In the genomic region with DNA sequence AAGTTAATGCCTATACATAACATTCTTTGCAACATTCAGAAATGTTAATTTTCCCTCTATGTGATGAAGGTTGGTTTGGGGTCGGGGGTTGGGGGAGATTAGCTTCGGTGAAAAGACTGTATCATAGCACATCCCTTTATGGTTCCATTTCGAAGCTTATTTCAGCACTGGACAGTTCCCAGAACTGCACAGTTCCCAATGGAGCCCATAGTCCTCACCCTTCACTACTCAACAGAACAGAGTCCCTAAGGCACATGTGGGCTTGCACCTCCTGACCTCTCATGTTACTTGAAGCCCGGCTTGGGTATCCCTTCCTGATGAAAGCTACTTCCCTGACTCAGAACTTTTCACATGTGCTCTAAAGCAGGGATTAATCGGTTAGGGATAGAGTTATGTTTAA, we compare ENCODE assay signal across 12 mouse cellular contexts.
DNase-seq lines count a peak whose midpoint lies in the region; ATAC-seq and TF ChIP-seq lines count a peak whose summit lies in the region.
"Had no signal": no experiment of that assay in that cellular context is flagged by ENCODE, and none has a peak within 500 bp of the region (broad histone marks: within the 10 kb centered on the region; RNA-seq: fewer than 3 reads in every experiment).

No protein-coding gene starts in this region.

- no peaks in the 10 kb centered on the region for H3K27me3 ChIP-seq in limb, embryonic 14.5 days (ENCODE audit: control insufficient read depth, insufficient read depth, low read length)
- H3K27me3 ChIP-seq: forebrain, embryonic 13.5 days; liver, embryonic 15.5 days had no signal

- H3K9ac ChIP-seq in limb, embryonic 14.5 days (ENCODE audit: low read depth, low read length, severe bottlenecking), result no peak overlapping the region
- H3K9ac ChIP-seq: forebrain, embryonic 13.5 days; liver, embryonic 15.5 days had no signal

- H3K4me1 ChIP-seq in limb, embryonic 14.5 days (ENCODE audit: control insufficient read depth, insufficient read depth, low read length), result no peaks in the 10 kb centered on the region
- H3K4me1 ChIP-seq: forebrain, embryonic 13.5 days; liver, embryonic 15.5 days had no signal

- no peak overlapping the region for H3K27ac ChIP-seq in limb, embryonic 14.5 days (replicated peaks; ENCODE audit: low read depth, low read length)
- H3K27ac ChIP-seq: forebrain, embryonic 13.5 days; liver, embryonic 15.5 days had no signal

- no peaks in the 10 kb centered on the region for H3K9me3 ChIP-seq in limb, embryonic 14.5 days (ENCODE audit: control insufficient read depth, low read length)
- H3K9me3 ChIP-seq: forebrain, embryonic 13.5 days; liver, embryonic 15.5 days had no signal

- peak; percentile 8 for DNase-seq in heart, postnatal 4 days
- no peak for DNase-seq in heart, postnatal 25 days (ENCODE audit: low spot score)
- DNase-seq in lung, postnatal 10 days, result peak; percentile 7
- DNase-seq in lung, adult 18-20 months, result no peak
- DNase-seq in ZHBTc4 (ENCODE audit: low read depth, low spot score), result peak; percentile 15
- peak; percentile 62 for DNase-seq in limb, embryonic 14.5 days (ENCODE audit: low spot score)
- DNase-seq in left cerebral cortex, postnatal 25 days (ENCODE audit: low spot score in 2 of 2), result no peak
- DNase-seq: gastrocnemius, postnatal 36 days; spleen, adult 18-20 months had no signal

- no peak for TF ChIP-seq POLR2A in limb, embryonic 14.5 days (IDR thresholded peaks at IDR 0.05; ENCODE audit: borderline replicate concordance, extremely low read depth, insufficient read depth, insufficient read length)

- H3K4me2 ChIP-seq in limb, embryonic 14.5 days (replicated peaks; ENCODE audit: low read depth, low read length, severe bottlenecking), result no peak overlapping the region
- H3K4me2 ChIP-seq: forebrain, embryonic 13.5 days; liver, embryonic 15.5 days had no signal

- no peak overlapping the region for H3K4me3 ChIP-seq in limb, embryonic 14.5 days (replicated peaks; ENCODE audit: low read length)
- H3K4me3 ChIP-seq: forebrain, embryonic 13.5 days; liver, embryonic 15.5 days had no signal

- WGBS in limb, embryonic 14.5 days, result 70% methylated on average over 5 of the region's 5 CpGs

- no peak for ATAC-seq in limb, embryonic 14.5 days (ENCODE audit: low FRiP score, low read depth)
- no peak for ATAC-seq in frontal cortex, adult (ENCODE audit: low TSS enrichment)
- ATAC-seq: forebrain, embryonic 13.5 days had no signal

- intact Hi-C loops in heart, postnatal 25 days (cut with DNase I), result loop anchor here (2.0 kb wide), 1 partner anchor 225 kb away; no protein-coding TSS in a partner anchor
- intact Hi-C loops in left cerebral cortex, postnatal 25 days (cut with DNase I), result loop anchor here (5.0 kb wide), 2 partner anchors 226 to 341 kb away; no protein-coding TSS in a partner anchor

- H3K36me3 ChIP-seq in limb, embryonic 14.5 days (ENCODE audit: control insufficient read depth, insufficient read depth, low read length), result no peaks in the 10 kb centered on the region
- H3K36me3 ChIP-seq: liver, embryonic 15.5 days had no signal

Comparison
In these comparisons a context has a peak if more than half of its experiments do, and no peak if none do; other contexts are left out.
1. DNase-seq: peak in heart, postnatal 4 days (single experiment), lung, postnatal 10 days (single experiment), ZHBTc4 (single experiment) and limb, embryonic 14.5 days (single experiment); none in heart, postnatal 25 days (single experiment), lung, adult 18-20 months (0 of 2) and left cerebral cortex, postnatal 25 days (0 of 2).